Mouse (Mus musculus): ENCODE data around the gene Sacs.

GRCm38 (mm10) chr14:61100736-61101135 lies 37.5 kb upstream of the Sacs start:
- TF ChIP-seq TAL1 (IDR thresholded peaks at IDR 0.05; ENCODE audit: low read length) (no peak), GATA1 (IDR thresholded peaks at IDR 0.05; ENCODE audit: low read length) (no peak)
